Mouse (Mus musculus) embryo, embryonic 10.5 days (tissue): ENCODE measurements around the gene Chp1.
"Not testable (repeated sequence)": the region's sequence is repeated elsewhere in the genome, so short reads cannot be mapped to it uniquely, and the experiment has no call there.

Experiments
- DNase-seq: peaks from one replicate; pipeline ENCODE4 v3.0.0-alpha.2; 2015; ENCODE audit warnings: low spot score

Chp1 gene

DNA sequence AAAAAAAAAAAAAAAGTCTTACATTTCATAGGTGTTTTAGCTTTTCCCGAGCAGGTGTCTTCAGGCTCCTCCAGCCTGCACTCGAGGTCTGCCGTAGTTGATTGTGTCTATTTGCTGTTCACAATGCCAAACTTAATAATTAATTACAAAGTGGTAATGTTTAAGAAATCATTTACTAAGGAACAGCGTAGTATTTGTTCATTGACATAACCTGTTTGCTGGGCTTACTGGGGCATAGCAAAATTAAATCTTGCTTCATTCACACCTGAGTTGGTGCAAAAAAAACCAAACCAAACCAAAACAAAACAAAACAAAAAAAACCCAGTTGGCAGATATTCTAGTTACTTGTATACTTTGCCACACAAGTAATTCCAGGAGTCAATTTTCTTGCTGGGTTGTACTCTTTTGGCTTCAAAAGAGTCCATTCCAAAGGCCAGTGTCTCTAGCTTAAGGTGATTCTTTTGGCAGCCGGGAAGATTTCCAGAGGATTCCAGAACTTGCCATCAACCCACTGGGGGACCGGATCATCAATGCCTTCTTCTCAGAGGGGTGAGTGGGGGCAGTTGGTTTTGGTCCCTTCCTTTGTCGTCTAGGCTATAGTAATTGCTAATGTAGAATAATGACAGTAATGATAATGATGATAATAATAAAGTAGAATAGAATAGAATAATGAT is 18.8 kb downstream of the Chp1 start:
- no peak for DNase-seq

DNA sequence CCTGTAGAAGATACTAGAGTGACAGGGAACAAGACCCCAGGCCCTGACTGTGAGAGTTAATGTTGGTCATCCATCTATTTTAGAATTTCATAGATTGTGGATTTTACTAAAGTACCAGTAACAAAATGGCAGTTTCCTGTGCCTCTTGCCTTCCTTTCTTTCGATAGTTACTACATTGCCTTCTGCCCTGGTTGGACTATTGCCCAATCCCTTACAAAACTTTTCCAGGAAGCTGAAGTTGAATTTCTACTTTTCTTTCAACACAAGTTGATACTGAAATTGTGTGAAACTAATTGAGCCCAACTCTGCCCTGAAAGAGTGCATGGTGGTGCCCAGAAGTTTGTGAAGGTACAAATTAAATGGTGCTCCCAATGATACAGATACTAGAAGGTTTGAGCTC is 25.0 kb downstream of the Chp1 start:
- no peak for DNase-seq

DNA sequence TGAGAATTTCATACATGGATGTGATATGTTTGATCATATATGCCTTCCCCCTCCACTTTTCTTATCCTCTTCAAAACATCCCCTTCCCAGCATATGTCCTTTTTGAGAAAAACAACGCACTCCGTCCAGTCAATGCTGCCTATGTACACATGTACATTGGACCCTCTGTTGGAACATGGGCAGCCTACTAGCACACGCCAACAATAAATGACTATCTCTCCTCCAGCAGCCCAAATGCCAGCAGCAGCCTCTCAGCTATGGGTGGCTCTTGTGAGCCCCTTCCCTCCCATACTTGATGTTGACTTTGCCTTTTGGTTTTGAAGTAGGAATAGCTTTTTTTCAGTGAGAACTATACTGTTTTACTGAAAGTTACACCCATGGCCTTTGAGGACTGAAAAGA is 34.1 kb downstream of the Chp1 start:
- no peak for DNase-seq

DNA sequence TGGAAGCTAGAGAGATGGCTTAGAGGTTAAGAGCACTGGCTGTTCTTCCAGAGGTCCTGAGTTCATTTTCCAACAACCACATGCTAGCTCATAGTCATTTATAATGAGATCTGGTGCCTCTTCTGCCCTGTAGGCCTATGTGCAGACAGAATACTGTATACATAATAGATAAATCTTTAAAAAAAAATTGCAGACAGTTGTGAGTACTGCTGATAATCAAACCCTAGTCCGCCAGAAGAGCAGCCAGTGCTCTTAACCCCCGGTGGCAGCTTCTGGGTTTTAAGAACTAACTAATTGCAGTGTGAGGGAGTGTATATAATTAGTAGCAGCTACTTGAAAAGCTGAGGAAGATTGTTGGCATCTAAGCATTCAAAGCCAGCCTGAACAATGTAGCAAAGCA is 35.9 kb downstream of the Chp1 start:
- DNase-seq, result no peak

DNA sequence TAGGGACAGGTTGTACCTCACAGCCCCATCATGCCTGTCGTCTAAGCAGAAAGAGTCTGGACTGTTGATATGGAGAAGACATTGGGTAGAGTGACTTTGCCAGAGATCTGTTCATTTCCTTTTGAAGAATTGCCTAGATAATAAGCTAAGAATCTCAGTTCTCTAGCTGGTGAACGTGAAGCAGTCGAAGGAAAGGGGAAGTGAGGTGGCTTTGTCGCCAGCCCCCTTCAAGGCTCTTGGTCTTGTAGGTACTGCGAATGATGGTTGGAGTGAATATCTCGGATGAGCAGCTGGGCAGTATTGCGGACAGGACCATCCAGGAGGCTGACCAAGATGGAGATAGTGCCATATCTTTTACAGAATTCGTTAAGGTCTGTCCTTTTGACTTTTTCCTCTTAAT is 36.8 kb downstream of the Chp1 start:
- DNase-seq, result no peak

DNA sequence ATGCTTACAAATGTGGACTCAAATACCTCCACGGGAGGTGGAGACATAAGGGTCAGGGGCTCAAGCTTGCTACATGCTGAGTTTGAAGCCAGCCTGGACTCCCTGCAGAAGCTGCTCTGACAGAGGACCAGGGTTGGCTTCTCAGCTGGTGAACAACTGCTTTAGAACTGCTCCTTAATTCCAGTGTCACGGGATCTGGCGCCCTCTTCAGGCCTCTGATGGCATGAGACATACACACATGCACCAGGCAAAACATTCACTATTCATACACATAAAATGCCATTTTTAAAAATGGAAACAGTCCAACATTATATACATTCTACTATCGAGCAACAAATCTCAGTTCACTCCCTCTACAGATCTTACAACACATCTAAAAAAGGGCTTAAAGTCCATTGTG is 39.9 kb downstream of the Chp1 start:
- peak; percentile 80 for DNase-seq

DNA sequence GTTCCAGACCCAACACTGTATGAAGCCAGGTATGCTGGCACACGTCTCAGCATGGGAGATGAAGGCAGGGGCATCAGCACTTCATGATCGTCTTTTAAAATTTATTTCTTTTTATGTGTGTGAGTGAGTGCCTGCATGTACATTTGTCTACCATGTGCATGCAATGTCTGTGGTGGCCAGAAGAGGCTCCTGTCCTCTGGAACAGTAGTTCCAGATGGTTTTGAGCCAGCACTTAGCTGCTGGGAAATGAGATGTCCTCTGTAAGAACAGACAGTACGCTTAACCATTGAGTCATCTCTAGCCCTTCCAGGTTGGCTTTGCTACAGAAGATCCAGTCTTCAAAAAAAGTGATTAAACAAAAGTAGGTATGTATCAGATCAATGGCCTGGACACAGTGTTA is 43.8 kb downstream of the Chp1 start:
- no peak for DNase-seq

DNA sequence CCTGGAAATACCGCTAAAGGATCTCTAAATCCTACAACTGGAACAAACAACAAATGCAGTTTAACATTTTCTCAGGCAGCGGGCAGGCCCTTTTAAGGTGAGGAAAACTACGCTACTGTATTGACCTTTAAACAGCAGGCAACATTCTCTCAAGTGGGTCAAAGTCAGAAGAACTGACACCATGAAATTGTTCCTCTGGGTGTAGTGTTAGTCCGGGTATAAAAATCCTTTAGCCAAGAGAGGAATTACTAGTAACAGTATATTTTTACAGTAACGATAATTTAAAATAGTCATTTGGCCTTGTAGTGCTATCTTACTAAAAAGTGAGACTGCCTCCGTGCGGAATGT is 46.2 kb downstream of the Chp1 start:
- no peak for DNase-seq

DNA sequence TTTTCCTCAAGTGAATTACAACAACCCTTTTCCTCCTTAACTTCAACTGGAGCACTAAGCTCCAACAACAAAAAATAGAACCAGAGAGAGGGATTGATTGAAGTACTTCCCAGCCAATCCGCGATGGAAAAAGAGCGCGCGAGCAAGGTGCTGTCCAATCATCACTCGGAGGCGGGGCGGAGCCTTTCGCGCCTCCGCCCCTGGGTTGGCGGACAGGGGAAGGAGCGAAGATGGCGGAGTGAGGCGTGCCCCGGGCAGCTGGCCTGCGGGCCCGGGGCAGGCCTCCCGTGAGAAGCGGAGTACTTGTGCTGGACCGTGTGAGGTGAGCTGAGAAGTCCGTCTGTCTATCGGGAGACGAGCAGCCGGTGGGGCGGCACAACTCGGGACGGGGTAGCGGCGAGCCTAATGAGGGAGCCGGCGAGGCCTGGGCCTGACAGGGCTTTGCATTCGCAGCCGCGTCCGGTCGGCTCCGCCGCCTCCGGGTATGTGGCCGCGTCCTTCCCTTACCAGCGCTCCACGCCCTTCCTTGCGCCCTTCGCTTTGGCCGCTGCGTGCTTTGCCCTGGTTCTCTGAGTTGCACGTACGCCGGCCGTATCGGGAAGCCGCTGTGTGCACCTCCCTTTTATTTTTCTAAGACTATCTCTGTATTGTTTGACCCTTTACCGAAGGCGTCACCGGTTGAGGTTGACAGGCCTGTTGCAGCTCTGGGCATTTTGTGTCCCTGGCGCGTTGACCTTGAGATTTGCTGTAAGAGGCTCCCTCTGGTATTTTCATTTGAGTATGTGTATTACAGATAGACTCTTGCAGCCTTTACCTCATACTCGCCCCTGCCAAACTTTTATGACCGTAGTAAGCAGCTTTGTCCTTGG is 46.9 kb downstream of the Chp1 start:
- peak; percentile 98 for DNase-seq

DNA sequence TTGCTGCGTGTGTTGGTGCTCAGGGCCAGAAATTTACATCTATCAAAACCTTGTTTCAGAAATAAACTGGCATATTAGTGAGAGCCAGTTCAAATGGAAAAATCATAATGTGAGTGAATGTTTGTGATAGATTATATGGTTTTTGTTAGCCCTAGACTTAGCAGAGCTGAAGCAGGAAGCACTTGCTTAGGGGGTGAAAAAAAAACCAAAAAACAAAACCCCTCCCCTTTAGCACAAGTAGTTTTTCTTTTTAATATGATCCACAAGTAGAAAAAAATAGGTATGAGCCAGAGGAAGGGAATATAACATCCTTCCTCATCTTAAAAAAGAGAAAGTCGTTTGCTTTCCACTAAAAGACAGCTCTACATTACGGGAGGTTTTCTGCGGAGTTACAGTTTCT is 47.8 kb downstream of the Chp1 start:
- no peak for DNase-seq

DNA sequence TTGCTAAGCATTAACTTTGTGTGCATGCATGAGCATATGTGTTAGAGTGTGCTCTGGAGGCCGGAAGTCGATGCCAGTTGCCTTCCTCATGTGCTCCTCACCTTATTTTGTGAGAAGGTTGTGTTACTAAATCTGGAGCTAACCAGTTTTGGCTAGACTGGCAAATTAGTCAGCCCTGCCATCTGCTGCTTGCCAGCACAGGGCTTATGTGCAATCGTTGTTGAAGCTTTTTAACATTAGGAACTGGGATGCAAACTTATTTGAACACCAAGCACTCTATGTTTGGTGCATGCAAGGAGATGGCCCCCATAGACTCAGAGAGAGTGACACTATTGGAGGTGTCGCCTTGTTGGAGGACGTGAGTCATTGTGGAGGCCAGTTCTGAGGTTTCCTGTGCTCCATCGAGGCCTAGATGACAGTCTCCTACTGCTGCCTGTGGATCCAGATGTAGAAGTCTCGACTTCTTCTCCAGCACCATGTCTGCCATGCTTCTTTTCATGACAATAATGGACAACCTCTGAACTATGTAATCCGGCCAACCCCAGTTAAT is 49.4 kb downstream of the Chp1 start:
- no peak for DNase-seq

DNA sequence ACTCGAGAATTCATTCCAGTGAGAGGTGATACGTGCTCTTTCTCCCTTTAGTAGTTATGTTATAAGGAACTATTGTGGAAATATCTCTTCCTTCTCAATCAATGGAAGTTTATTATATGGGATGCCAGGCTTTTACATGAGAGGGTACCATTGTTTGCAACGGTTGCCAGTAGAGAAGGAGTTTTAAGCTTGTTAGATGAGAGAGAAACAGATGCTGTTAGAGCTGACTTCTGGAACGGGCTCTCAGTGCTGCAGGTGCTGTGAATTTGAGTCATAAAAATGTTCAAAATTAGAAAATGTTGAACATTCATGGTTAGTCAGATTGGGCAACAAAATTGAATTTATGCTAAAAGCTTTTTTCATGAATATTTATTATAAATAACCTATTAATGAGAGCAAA is 53.5 kb downstream of the Chp1 start:
- no peak for DNase-seq

DNA sequence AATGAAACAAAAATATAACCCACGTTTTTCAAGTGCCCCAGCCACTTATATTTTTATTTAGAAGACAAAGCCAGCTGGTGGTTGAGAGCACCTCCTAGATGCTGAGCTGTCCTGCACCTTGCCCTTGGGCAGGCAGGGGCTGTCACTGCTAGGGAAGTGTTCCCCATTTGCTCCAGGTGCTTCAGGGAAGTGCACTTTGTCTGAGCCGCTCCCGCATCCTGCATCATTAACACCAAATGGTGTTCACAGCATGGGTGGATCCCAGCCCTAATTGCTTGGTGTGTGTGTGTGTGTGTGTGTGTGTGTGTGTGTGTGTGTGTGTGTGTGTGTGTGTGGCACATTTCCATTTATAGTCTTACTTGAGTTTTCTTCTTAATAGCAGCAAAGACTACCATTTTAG is 54.1 kb downstream of the Chp1 start:
- DNase-seq, result not testable (repeated sequence)

DNA sequence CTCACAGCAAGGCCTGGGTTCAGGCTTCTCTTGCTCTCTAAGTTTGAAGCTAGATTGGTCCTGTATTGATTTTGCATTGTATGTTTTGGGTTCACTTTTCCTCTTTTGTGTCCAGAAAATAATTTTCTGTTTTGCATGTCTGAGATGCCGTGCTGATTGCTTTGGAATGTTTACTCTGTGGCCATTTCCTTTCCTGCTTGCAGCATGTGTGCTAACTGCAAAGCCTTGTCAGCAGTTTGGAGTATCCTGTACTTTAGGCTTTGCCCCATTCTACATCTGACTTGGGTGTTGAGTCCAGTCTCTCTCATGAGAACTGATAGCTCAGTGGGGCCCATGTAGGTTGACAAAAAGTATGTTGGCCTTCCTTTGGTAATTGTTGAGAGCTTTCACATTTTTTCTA is 55.0 kb downstream of the Chp1 start:
- DNase-seq, result no peak

DNA sequence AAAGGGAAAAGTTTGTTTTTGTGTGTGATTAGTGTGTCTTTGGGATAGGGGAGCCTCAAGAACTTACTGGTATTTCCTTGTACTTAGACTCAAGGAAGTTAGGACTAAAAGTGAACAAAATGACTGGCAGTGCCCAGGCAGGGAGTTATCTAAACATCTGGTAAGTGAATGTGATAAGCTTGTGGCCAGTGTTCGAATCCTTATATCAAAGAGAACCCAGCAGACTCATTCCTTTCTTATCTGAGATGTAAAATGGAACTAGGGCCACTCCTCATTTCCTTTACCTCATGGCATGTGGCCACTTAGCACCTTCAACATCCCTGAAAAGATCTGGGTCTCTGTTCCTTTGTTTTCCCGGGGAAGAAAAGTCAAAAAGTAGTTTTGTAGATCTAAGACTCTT is 56.4 kb downstream of the Chp1 start:
- DNase-seq, result no peak

DNA sequence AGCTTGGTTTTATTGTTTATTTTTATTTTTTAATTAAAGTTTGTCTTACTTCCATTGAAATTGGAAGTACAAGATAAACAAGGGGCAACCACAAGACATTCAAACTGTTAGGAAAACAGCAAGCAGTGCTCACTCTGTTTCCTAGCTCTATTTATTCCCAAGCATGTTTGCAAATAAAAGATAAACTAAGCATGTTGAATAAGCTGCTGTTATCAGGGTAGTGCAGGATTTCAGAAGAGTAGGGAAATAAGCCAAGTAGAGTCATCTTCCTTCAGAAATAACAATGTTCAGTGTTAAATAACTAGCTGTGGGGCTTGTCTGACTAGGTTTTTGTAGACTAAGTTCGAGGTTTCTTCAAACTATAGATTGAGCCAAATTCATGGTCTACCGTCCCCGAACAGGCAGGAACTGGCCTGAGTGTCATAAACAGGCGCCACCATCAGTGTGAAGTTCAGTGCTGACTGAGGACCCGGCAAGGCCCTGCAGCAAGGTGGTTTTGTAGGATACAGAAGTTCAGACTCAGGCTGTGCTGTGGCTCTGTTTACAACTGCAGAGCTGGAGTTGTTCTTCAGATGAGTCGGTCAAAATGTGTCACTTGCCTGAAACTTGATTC is 58.0 kb downstream of the Chp1 start:
- DNase-seq, result no peak

DNA sequence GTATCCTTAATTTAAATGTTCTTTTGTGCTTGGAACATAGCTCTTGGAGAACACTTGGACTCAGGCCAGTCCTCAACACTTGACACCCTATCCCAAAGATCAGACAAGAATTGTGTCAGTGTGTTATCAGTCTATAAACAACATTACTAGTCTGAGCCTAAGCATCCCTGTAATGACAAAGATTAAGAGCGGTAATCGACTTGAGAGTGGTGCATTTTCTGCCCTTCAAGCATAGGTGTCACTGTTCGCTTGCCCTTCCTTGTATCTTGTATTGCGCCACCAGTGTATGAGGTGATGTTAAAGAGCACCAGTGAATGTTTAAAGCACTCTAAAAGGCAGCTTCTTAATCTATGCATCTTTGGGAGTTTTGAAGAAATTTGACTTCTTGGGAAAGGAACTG is 59.5 kb downstream of the Chp1 start:
- DNase-seq, result no peak

DNA sequence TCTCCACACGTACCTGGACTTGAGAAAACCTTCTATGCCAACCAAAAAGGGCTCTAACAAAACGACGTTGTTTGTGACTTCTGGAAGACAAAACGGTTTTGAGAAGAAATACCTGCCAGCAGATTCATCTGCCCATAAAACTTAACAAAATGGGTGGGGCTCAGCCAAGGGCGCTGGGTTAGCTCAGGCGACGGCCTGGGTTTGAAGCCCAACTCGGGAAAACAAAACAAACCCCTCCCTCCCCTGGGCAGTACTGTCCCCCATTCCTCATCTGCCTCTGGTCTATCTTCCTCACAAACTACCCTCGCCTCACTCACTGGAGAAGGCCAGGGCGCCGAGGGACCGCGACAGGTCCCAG is 70.3 kb downstream of the Chp1 start:
- DNase-seq, result peak; percentile 64

DNA sequence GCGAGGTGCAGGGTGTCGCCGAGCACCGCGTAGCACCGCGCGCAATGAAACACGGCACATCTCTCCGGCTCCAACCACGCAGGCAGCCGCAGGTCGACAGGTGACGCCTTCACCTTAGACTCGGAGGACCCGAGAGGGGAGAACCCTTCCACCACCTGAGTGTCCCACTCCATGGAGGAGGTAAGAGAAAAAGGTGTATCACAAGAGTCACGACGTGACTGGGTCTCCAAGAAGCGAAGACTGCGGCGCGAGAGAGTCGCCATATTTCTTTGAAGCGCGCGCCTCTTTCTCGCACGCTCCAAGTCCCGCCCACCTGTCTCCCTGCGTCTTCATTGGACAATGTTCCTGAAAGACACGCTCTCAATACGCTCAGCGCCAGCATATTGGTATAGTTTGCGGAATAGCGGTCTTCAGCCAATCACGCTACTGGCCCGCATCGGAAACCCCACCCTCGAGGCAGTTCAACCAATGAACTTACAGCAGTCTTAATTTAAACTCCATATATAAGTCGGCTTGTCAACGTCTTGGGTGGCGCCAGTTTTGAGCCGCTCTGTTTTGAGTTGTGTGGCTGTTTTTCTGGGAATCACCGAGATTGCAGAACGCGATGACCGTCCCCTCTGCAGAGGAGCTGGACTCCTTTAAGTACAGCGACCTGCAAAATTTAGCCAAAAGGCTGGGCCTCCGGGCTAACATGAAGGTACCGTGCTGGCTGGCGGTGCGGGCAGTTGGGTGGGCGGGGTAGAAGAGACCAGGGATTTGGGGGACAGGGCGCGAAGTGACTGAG is 70.9 kb downstream of the Chp1 start, which contains the start of the genes Nusap1 and Oip5:
Nusap1 (plus strand) TSS at position 100 of the 784 bp plus-strand sequence.
Oip5 (minus strand) TSS at position 271 of the 784 bp plus-strand sequence.
- DNase-seq, result peak; percentile 99

DNA sequence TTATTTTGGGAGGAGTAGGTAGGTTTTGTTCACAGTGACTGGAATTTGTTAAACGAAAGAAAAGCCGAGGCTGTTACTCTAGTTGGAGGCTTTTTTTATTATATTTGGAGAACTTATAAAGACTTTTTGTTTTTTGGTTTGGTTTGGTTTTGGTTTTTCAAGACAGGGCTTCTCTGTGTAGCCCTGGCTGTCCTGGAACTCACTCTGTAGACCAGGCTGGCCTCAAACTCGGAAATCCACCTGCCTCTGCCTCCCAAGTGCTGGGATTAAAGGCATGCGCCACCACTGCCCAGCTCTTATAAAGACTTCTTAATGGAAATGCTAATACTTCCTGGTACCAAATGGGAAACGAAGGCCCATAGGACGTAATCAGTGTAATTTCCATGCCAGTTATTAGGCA is 71.5 kb downstream of the Chp1 start:
- DNase-seq, result peak; percentile 28

DNA sequence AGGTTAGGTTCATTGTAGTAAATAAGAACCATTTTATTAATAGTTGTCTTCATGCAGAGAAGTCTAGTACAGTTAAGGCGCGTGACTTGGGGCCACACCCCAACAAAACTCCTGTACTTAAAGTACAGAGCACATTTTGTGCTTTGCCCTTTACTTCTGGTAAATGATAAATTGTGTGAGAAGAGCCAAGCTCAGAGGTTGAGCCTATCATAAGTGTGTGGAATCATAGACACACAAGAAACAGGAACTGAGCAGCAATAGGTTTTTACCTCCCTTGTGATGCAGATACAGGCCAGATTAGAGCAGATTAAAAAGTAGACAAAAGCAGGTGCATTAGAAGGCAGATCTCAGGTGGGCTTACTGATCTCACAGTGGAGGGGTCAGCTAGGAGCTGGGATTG is 73.8 kb downstream of the Chp1 start:
- DNase-seq, result no peak
